Mouse (Mus musculus) splenic B cell, adult 2 months (primary cell): ENCODE data around the gene Polr3gl.
"Not testable (repeated sequence)": the region's sequence is repeated elsewhere in the genome, so short reads cannot be mapped to it uniquely, and the experiment has no call there.

Source experiments
- DNase-seq: peaks from one replicate; pipeline ENCODE4 v3.0.0-alpha.2; 2011; ENCODE audit warnings: low read depth, low spot score
- H3K27me3 ChIP-seq: 2 replicates; pipeline ENCODE4 v1.6.1; 2012; ENCODE audit warnings: mild to moderate bottlenecking, low read length, moderate library complexity, mixed read lengths; ENCODE audit not compliant: control insufficient read depth, poor library complexity, insufficient read depth, severe bottlenecking
- H3K36me3 ChIP-seq: 2 replicates; pipeline ENCODE4 v1.6.1; 2012; ENCODE audit warnings: mild to moderate bottlenecking, low read length, moderate library complexity, mixed read lengths; ENCODE audit not compliant: control insufficient read depth, poor library complexity, insufficient read depth, severe bottlenecking

The Polr3gl gene

DNA sequence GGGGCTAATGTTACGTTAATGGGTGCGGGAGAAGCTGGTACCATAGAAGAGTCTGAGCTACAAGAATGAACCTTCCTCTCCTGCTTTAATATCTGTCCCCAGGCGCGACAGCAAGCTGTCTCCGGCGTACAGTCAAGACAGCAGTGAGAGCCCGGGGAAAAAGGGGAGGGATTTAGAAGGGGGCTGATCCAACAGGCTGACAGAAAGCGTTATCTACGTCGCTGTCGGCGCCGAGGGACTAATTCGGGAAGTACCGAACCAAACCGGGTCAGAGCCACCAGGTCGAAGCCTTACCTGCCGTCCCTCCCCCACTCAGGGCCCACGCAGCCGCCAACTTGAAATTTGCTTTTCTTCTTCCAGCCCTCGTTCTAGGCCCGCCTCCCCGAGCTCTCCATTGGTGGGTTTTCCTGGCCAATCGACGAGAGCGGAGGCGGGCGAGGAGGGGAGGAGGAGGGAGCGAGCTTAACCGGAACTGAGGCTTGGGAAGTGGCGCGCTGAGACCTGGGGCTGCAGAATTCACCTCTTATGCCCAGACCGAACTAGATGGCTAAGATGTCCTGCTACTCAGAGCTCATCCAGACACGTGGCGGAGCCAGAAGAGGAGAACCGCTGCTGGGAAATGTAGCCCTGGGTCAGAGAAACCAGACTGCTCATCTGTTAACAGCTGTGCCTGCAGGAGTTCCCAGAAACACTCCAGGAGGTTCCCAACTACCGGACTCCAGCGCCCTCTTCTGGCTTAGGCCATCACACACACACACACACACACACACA lies at the start of gene Polr3gl:
Polr3gl (minus strand) TSS at position 392 of the 771 bp plus-strand sequence.
- no peaks in the 10 kb centered on the region for H3K36me3 ChIP-seq
- H3K27me3 ChIP-seq, result no peaks in the 10 kb centered on the region; the same call in 1 of the 2 replicates
- DNase-seq, result peak; percentile 94

DNA sequence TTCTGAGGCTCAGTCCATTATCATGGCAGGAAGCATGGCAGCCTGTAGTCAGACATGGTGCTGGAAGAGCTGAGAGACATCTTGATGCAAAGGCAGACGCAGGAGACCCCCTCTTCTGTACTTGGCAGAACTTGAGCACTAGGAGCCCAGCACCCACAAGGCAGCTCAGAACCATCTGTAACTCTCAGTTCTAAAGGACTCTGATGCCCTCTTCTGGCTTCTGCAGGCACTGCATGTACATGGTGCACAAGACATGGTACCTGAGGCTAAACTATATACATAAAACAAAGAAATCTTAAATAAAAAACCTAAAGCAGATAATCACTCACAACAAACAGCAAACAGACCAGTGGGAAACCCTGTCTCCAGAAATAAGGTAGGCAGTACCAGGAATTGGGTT lies 45.2 kb upstream of the Polr3gl start:
- peak; percentile 87 for DNase-seq
- Histone ChIP-seq H3K36me3 (peaks cover 2% of the 10 kb centered on the region), H3K27me3 (no peaks in the 10 kb centered on the region)

DNA sequence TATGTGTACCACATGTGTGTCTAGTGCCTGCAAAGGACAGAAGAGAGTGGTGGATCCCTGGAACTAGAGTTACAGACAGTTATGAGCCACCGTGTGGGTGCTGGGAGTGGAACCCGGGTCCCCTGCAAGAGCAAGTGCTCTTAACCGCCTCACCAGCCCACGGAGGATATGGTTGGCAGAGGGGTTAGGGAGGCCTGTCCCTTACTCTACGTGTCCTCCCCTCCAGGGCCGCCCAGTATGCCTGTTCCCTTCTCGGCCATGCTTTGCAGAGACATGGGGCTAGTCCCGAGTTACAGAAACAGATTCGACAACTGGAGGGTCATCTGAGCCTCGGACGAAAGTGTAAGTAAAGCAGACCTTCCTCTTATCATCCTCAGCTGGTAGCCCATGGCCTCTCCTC lies 42.5 kb upstream of the Polr3gl start:
- Histone ChIP-seq H3K27me3 (no peaks in the 10 kb centered on the region), H3K36me3 (peaks cover 1% of the 10 kb centered on the region)
- no peak for DNase-seq

DNA sequence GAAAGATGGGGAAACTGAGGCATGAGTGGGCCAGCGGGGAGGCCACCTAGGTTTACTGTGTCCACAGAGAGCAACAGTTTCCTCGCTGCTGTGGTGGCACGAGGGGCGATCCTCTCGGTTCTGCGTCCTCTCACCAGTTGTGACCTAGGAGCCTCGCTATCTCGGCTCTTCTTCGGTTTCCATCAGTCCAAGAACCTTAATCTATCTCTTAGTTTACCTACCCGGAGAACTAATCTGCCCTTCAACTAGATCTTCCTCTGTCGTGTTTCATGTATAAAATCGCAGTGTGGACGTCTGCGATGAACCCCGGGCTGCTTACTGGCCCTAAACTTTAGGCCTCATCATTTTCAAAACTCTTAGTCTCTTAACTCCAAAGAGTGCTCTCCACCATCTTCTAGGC lies 41.9 kb upstream of the Polr3gl start:
- DNase-seq, result no peak

DNA sequence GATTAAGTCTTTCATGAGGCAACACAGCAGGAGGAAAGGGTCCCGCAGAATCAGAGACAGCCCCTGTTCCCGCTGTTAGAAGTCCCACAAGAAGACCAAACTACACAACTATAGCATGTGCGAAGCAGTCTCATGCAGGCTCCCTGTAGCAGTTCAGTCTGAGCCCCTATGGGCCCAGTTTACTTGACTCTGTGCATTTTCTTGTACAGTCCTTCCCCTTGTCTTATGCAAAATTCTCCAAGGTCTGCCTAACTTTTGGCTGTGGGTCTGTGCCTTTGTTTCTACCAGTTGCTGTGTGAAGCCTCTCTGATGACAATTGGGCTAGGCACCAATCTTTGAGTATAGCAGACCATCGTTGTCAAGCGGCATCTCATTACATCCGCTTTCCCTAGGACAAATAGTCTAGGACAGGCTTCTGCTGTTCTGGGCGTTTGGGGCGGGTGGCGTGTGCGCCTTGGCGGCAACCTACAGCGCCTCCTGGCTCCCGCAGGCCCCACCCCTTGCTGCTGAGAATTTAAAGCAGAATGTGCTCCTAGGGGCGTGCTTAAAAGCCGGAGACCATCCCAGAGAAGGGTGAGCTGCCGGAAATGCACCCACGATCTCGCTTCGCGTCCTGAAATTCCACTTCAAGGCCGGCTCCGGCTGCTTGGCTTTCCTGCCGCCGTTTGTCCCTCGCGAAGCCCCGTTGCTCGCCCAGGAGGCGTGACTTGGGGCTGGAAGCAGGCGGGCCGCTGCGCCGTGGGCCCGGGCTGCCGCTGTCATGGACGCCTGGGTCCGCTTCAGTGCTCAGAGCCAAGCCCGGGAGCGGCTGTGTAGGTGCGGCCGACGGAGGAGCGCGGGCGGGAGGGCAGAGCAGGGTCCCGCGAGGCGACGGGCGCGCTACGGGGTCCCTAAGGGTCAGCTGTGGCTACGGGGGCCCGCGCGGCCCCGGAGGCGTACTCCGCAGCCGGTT lies 41.2 kb upstream of the Polr3gl start, which contains the start of the genes Pex11b and Gm42957:
Pex11b (plus strand) TSS at position 449 of the 952 bp plus-strand sequence.
Gm42957 (plus strand) TSS at position 547 of the 952 bp plus-strand sequence.
- Histone ChIP-seq H3K27me3 (no peaks in the 10 kb centered on the region), H3K36me3 (peaks cover 1% of the 10 kb centered on the region)
- peak; percentile 73 for DNase-seq

More for the DNA sequence above, 41.9 kb upstream of the Polr3gl start:
- H3K27me3 ChIP-seq, result no peaks in the 10 kb centered on the region
- peaks cover 1% of the 10 kb centered on the region for H3K36me3 ChIP-seq

DNA sequence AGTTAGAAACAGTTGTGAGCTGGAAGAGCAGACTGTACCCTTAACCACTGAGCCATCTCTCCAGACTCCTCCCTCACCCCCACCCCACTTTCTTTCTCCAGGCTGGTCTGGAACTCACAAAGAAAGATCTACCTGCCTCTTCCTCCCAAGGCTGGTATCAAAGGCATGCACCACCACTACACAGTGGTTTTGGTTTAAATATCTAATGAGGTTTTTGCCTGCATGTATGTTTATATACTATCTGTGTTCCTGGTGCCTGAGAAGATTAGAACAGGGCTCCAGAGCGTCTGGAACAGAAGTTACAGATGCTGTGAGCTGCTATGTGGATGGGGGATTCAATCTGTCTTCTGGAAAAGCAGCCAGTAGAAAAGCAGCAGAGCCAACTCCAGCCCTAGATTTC lies 40.0 kb upstream of the Polr3gl start:
- Histone ChIP-seq H3K36me3 (peaks cover 1% of the 10 kb centered on the region), H3K27me3 (no peaks in the 10 kb centered on the region)
- no peak for DNase-seq

DNA sequence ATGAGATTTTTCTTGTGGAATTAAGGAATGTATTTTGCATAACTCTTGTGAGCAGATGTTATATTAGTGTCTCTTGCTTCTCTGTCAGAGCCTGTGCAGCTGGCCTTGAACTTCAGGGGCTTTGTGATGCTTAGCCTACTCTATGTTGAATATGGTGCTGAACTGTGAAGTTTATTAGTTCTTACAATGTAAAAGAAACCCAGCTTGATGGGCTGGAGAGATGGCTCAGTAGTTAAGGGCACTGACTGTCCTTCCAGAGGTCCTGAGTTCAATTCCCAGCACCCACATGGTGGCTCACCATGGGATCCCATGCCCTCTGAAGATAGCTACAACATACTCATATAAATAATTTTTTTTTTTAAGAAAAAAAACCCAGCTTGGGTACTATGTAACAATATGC lies 38.1 kb upstream of the Polr3gl start:
- H3K27me3 ChIP-seq, result no peaks in the 10 kb centered on the region
- H3K36me3 ChIP-seq, result peaks cover 1% of the 10 kb centered on the region; the same call in 1 of the 2 replicates
- DNase-seq, result no peak

DNA sequence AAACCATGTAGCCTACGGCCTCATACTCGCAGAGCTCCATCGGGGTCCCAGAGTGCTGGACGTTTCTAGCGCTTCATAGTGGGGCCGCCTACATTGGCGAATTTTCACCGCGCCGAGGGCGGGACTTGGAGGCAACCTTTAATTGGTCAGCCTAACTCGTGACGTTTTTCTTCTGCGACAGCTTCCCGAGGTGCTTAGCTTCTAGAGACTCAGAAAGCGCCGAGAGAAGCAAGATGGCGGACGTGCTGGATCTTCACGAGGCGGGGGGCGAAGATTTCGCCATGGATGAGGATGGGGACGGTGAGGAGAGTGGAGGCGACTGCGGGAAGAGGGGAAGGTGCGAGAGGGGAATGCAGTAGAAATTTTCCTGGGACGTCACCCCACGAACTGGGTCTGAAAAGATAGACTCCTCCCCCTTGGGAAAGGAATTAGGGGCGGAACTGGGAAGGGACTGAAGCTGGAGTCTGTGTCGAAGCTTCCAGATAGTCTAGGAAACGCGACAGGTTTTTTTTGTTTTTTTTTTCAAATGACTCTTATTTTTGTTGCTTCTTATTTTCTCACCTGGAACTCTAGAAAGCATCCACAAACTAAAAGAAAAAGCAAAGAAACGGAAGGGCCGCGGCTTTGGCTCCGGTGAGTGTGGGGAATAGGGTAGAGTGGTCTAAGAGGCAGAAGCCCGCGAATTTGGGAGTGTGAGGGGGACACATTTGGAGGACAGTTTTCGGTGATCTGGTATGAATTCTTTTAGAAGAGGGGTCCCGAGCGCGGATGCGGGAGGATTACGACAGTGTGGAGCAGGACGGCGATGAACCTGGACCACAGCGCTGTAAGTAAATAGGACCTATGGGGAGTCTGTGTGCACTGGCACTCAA lies 36.0 kb upstream of the Polr3gl start, which contains the start of gene Rbm8a:
Rbm8a (plus strand) TSS at position 205 of the 872 bp plus-strand sequence.
- DNase-seq, result peak; percentile 97
- Histone ChIP-seq H3K27me3 (no peaks in the 10 kb centered on the region), H3K36me3 (peaks cover 1% of the 10 kb centered on the region; the same call in 1 of the 2 replicates)

DNA sequence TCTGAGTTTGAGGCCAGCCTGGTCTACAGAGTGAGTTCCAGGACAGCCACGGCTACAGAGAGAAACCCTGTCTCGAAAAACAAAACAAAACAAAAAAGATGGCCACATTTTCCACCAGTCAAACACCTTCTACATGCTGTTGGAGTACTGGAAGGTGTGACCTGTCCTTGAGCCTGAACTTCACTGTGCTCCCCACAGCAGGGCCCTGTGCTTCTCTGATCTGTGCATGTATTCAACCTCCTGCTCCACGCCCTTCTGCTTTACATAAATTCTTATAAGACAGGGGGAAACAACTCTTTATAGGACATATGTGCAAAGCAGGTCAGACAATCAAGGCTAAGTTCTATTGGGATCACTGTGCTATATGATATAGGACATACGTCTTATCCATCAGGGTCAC lies 29.2 kb upstream of the Polr3gl start:
- Histone ChIP-seq H3K27me3 (no peaks in the 10 kb centered on the region), H3K36me3 (no peaks in the 10 kb centered on the region)
- no peak for DNase-seq

DNA sequence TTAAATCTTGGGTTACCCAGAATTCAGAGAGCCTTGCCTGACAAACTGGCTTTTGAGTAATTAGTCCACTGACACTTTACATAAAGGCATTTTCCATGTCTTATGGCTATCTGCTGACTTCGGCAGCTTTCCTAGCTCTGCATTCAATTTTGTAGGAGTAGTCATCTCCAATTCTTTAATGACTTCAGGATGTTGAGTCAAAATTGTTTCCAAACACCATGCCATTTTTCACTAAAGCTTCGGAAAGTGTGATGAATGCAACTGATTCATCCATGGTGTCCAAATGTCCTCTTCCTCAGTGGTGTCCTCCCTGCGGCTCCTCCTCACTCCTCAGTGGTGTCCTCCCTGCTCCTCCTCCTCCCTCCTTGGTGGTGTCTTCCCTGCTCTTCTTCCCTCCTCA lies 24.0 kb upstream of the Polr3gl start:
- no peak for DNase-seq
- Histone ChIP-seq H3K27me3 (no peaks in the 10 kb centered on the region), H3K36me3 (no peaks in the 10 kb centered on the region)

DNA sequence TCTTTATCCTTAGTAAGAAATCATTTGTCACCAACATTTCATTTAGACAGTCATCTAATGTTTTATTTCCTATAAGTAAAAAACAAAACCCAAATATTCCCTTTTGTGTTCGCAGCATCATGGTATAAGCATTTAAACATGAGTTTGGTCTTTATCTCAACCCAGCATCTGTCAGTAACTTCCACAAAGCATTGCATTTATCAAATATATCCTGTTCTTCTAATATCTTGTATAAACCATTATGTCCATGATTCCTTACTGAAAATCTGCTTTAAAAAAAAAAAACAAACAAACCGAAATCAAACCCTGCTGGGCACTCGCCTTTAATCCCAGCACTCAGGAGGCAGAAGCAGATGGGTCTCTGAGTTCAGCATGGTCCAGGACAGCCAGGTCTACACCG lies 12.6 kb upstream of the Polr3gl start:
- no peaks in the 10 kb centered on the region for H3K36me3 ChIP-seq
- H3K27me3 ChIP-seq, result no peaks in the 10 kb centered on the region
- DNase-seq, result no peak

DNA sequence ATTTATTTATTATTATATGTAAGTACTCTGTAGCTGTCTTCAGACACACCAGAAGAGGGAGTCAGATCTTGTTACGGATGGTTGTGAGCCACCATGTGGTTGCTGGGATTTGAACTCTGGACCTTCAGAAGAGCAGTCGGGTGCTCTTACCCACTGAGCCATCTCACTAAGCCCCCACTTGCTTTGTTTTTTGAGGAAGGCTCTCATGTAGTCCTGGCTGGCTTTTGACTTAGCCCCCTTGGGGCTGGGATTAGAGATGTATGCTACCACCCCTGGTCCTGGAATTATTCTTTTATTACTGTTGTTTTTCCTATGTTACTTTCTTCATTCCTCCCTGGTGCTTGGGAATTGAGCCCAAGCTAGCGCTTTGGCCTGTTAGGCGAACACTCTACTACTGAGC lies 12.0 kb upstream of the Polr3gl start:
- not testable (repeated sequence) for H3K27me3 ChIP-seq, DNase-seq, H3K36me3 ChIP-seq

DNA sequence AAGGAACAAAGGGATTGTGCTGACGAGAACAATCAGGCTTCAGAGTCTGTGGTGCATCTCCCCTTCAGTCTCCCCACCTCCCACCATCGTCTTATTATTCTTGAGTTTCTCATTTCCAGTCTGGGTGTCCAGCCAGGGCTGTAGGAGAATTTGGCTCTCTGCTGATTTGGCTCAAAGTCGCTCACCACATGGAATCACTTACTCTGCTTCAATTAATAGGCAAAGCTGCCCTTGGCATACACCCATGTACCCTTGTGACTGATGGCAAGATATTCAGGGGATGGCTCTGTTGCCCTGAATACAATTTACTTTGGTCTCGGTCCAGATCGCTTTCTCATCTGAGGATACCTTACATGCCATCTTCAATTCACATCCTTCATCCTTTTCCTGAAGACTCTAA lies 9.3 kb upstream of the Polr3gl start:
- no peaks in the 10 kb centered on the region for H3K36me3 ChIP-seq
- H3K27me3 ChIP-seq, result no peaks in the 10 kb centered on the region; the same call in 1 of the 2 replicates
- DNase-seq, result no peak

DNA sequence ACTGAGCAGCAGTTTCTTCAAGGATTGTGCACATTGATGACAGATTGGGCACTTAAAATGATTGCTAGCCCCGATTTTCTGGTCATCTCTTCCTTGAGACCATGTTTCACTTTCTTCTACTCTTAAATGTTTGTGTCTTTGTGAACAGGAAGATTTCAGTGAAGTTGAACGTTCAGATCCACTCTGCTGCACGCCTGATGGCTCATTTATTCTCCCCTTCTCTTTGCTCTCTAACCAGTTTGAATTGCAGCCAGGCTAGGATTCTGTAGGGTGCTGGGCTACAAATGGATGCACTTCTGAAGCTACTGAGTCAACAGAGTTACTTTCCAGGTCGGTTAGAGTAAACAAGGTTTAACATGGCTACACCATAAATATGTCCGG lies 8.7 kb upstream of the Polr3gl start:
- DNase-seq, result no peak
- H3K27me3 ChIP-seq, result no peaks in the 10 kb centered on the region; the same call in 1 of the 2 replicates
- no peaks in the 10 kb centered on the region for H3K36me3 ChIP-seq
